Mouse (Mus musculus): ENCODE measurements at regions not wholly inside any gene's neighbourhood (a gene's known extent, or its start where the extent isn't known, plus 50 kb on each side); places are given as distances from the start of the nearest gene placed in this dataset.

DNA sequence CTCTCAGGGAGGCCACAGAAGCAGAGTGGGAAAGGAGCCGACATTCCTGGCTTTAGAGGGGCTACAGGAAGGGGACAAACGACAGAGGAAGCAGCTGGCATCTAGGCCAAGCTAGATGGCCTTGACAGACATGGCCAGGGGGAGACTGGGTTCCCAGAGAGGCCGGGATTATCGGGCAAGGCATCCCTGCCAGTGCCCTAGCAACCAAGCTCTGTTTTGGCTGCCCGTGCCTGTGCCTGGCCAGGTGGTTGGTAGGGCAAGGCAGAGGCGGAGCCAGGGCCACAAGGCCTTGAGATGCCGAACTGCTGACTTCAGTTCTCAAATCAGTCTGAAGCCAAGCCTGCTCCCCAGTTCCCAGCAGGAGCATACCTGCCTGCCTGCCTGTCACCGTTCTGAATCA, 142.7 kb downstream of the Vegfa start:
- DNase-seq (ENCODE audit: low spot score in 2 of 2): no peak

DNA sequence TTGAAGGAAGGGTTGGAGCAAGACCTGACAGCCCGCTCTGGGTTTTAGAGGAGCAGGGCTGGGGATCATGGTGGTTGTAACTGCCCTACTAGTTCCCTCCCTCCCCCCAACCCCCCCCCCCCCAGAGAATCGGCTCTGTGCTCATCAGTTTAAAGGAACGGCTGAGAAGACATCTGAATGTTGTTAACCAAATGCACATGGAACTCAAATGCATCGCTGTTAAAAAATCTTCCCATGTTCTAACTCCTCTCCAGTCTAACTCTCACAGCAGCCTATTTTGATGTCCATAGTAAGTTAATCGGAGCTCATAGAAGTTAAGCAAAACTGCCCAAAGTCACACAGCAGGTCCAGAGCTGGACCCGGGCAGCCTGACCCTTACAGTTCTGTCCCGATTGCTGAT, 143.1 kb downstream of the Vegfa start:
- DNase-seq (ENCODE audit: low spot score in 2 of 2): no peak

DNA sequence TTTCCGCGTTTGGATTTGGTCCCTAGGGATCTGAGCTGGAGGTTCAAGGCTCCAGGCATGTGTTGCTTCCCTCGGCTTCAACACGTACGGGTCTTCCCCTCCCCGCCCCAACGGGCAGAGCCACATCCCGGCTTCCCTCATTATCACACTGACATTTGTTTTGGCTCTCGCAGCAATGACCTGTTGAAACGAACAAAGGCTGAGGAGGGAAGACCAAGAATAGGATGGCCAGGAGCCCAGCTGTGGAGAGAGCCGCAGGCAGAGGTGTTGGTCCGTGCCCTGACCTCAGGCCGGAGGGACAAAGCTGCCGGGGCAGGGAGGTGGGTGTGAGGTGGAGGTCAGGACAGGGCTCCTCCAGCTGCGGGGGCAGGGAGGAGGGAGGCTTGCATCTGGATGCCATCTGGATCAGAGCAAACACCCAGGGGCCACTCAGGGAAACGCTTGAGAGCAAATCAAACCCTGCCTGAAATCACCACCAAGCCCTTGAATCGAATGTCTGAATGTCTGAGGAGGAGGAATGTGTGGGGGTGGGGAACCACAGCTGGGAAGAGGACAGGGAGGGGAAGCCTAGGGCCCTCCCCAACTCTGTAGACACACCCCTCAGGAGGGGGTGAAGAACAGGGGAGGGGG, 145.6 kb downstream of the Vegfa start:
- DNase-seq (ENCODE audit: low spot score in 2 of 2): no peak

DNA sequence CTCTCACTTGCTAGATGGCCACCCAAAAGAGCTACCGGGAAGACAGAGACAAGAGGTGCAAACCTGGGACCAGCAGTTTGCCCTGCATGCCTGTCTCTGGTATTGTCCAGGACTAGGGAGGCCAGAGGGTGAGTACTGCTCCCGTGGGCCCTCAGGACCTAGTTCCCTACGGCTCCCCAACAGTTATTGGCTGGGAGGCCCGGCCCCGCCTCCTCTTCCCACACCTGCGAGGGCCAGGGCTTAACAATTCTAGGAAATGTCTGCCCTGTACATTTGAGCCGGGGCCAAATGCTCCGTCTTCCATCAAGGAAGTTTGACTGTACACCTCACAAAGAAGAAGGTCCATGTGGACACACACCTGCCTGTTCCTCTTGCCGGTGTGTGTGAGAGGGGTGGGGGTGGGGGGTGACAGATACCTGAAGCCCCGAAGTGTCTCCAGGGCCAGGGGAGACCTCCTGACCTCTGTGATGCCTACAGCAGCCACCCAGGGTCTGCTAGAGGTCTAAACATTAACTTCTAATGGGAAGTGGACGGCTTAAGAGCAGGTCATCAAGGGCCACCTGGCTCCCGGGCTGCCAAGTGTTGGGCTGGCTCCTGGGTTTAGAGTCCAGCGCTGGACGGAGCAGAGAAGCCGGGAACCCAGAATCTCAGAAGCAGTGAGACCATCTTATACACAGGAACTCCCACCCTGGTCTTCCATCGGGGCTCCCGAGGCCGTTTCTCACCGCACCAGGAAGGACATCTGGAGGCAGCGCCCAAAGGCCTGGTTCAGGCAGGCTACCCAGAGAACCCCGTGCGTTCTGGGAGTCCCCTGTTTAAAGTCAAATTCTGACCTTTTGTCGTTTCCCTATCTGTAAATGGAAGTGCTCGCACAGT, 146.5 kb downstream of the Vegfa start:
- no peak for DNase-seq (ENCODE audit: low spot score in 2 of 2)

DNA sequence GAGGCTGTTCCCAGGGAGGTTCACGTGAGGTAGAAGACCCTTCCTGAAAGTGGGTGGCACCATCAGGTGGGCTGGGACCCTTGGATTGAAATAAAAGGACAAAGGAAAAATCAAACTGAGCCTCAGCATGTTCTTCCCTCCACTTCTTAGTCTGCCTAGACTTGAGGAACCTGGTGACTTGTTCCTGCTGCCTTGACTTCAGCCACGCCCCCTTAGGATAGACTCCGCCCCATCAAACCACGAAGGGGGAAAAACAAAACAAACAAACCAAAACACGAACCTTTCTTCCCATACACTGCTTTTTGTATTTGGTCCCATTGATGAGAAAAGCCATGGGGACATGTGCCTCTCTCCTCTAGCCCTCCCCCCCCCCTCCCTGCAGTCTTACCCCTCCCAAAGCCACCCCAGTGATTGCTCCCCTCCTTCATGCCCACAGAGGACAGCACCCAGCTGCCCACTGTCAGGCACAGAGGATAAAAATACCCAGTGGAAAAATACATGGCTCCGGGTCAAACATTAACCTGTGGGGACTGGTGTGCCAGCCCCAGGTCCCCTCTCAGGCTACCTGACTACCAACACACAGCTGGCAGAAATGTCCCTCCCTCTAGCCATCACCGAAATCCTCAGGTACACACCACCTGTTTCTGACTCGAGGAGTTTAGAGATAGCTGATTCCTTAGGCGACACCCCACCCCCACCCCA, 148.0 kb downstream of the Vegfa start:
- no peak for DNase-seq (ENCODE audit: low spot score in 2 of 2)

DNA sequence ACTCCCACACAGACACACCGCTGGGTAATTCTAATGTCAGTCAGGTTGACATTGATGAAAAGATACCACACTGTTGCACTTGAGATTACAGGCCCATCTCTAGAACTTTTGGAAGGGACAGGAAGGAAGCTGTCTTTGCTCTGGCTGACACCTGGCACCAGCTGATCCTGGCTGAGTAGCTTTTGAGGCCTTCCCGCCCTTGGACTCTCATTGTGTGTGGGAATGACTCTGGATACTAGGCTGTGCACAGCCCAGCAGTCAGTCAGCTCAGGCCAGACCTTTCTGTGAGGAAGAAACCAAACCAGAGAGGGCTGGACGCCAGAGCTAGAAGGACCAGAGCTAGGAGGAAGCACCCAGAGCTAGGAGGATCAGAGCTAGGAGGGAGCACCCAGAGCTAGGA, 149.0 kb upstream of the 1600014C23Rik start:
- no peak for DNase-seq (ENCODE audit: low spot score in 2 of 2)

DNA sequence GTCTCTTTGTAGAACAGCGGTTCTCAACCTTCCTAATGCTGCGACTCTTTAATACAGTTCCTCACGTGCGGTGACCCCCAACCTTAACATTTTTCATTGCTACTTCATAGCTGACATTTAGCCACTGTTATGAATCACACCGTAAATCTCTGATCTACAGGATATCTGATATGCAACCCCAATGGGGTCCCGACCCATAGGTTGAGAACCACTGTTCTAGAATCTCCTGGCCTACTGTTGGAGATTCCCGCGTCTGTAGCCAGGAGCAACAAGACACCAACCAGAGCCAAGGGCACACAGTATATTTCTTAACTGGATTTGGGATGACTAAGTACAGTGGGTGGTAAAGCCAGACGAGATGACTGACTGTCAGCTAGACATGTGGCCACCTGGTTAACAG, 147.6 kb upstream of the 1600014C23Rik start:
- no peak for DNase-seq (ENCODE audit: low spot score in 2 of 2)

DNA sequence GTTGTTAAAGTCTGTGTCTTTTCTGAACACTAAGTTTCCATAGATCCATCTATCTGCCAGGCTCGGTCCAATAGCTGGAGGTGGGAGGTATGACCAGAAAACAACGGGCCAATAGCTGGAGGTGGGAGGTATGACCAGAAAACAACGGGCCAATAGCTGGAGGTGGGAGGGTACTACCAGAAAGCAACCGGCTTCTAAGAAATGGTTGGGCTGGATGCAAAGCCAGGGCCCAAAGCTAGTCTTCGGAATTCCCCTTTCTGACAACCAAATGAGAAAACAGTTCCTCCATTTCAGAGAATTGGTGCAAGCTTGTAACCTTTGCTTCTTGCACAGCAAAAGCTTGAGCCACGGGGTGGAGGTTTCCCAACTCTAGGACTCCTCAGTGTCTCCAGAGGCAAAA, 147.1 kb upstream of the 1600014C23Rik start:
- DNase-seq (ENCODE audit: low spot score in 2 of 2): no peak

DNA sequence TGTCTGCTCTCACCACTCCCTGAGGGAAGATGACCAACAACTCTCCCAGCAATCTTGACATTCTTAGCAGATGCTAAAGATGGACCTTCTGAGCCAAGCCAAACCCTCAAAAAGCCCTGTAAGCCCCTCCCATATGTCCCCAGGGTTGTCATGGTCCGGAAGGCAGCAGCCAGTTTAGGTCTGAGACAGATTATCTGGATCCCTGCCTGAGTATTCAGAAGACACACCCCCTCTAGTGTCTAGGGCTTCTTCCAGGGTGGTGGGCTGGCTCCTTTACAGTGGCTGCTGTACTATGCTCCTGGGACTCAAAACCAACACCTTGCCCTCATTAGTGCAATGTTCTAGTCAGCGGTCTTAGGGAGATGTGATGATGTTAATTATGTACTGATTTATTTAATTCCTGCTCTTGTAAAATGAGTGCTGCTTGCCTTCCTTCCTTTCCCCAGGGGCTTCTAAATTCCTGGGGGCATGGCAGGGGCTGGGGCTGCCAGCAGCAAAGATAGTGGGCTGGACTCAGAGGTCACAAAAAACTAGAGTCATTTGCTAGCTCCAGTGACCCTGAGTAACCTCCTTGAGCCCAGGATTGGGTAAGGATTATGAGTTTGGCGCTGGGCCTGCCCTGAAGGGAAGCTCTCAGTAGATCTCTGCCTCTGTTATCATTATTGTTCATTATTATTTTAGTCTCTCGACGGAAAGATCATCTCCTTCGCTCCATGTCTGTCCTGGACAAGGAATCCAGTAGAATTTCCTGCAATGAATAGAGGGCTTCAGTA, 146.0 kb upstream of the 1600014C23Rik start:
- no peak for DNase-seq (ENCODE audit: low spot score in 2 of 2)

DNA sequence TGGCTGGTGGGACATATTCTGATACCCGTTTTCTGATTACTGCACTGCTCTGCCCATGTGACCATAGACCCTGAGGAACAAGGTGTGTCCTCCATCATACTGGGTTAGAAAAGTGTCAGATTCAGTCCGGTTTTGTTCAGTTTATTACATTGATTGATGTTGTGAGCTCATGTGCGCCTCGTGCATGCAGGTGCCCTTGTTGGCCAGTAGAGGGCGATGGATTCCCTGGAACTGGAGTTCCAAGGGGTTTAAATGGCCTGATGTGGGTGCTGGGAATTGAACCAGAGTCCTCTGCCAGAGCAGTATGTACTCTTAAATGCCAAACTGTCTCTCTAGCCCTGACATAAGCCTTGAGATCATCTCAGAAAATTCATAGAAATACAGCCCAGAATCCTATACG, 144.8 kb upstream of the 1600014C23Rik start:
- DNase-seq (ENCODE audit: low spot score in 2 of 2): no peak

DNA sequence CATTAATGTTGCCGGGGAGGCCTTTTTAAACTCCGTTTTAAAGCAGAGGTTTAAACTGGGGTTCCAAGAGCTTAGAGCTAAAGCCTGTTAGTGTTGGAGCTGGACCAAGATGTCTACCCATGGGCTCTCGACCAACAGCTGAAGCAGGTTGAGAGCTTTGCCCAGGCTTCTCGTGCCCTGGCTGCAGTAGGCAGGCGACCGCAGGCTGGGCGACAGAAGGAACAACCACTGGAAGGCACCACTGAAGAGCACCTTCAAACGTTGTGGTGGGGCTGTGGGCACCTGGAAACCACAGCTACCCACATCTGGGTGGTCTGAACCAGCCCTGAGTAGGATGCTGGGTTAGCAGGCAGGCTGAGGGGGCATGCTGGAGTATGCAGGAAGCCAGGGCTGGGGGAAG, 141.7 kb upstream of the 1600014C23Rik start:
- DNase-seq (ENCODE audit: low spot score in 2 of 2): peak in 1 of 2 experiments; percentile 11

DNA sequence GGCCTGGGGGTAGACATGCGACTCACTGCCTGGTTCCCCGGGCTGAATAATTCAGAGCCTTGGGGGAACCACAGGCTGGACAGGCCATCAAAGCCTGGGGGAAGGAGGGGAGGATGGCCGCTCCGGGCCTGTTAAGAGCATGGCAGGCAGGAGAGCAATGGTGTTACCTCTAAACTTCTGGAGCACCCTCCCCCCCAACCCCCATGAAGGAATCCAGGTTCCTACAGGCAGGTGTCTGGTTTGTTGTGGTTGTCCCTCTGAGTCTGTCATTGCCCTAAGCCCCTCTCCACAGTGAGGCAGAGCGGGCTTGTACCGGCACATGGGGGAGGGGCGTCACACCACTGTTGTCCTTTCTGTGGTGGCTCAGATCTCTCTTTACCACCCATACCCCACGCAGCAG, 140.4 kb upstream of the 1600014C23Rik start:
- no peak for DNase-seq (ENCODE audit: low spot score in 2 of 2)

DNA sequence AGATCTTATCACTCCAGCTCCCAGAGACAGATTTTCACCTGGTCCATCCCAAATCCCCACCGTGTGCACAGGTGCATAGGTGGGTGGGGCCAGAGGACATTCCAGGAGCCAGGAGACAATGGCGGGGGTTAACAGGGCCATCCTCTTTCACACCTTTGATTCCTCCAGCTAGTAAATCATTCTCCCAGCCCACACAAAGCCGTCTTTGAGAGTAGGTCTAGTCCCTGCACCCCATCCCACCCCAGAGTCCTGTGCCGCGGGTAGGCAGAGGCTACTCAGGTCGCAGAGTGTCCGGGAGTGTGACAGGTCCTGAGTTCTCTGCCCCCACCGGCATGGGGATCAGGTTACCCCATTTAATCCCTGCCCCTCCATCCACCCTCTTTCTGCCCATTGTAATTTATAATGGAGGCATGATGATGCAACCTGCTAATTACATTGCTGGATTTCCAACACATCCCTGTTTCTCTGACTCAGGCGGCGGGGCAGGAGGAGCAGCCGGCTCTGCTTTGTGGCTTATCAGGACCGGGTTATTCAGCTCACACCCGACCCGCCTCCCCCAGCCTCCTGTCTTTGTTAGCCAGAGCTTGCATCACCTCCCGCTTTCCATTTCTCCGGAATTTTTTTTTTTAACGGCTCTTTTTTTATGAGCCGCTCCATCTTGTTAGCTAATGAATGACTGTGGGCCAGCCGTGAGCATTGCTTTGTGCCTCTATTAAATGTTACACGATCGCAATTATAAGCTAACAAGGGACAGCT, 139.7 kb upstream of the 1600014C23Rik start:
- no peak for DNase-seq (ENCODE audit: low spot score in 2 of 2)

DNA sequence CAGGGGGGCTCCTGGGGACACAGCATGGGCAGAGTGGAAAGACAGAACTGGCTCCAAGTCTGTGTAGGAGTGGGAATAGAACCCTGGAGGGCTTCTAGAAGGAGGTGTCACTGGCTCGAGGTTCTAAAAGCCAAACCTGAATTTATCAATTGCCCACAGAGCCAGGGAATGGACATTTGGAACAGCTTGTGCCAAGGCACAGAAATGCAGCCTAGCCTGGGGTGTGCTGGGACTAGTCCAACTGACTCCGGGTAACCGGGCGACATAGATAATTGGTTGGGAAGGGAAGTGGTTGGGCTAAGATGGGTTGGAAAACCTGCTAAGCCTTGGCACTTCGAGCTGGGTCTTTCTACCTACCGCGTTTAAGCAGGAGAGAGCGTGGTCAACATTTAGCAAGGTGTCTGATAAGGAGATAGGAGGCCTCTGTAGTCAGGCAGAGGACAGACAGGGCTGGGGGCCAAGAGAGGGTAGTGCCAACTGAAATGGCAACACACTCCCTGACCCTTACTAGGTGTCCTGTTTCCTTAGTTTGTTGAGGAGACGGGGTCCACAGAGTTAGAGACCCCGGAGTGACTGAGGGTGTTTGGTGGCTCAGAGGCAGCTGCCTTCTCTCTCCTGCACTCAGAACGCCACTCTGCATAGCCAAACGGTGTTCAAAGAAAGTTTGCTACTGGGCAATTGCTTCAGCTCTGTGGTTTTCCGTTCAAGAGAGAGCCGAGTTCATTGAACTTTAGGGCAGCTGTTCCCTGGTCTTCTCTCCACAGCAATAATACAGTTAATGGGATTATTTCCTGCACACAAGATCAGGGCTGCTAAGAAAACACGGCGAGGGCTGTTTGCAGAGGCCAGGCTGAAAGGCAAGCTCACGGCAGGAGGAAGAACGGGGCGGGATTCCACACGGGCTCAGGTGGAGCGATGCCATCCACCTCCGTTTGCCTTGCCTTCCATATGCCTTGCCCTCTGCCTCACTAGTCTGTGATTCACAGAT, 138.3 kb upstream of the 1600014C23Rik start:
- DNase-seq (ENCODE audit: low spot score in 2 of 2): no peak

DNA sequence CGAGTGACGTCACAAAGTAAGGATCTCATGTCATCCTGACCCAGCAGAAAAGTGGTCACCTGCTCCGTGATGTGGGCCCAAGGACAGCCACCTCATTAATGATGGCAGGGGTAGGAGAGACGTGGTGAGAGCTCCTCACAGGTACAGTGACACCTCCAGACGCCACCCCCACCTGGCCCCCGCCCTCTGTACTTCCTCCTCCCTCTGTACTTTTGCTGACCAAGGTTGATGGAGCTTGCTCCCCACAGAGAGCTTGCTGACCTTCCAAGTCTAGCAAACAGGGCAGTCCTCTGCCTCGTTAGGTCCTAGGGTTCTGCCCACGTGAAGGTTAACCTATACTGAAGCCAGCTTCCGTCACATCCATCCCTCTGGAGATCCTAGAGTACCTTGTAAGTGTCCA, 137.4 kb upstream of the 1600014C23Rik start:
- DNase-seq (ENCODE audit: low spot score in 2 of 2): no peak

DNA sequence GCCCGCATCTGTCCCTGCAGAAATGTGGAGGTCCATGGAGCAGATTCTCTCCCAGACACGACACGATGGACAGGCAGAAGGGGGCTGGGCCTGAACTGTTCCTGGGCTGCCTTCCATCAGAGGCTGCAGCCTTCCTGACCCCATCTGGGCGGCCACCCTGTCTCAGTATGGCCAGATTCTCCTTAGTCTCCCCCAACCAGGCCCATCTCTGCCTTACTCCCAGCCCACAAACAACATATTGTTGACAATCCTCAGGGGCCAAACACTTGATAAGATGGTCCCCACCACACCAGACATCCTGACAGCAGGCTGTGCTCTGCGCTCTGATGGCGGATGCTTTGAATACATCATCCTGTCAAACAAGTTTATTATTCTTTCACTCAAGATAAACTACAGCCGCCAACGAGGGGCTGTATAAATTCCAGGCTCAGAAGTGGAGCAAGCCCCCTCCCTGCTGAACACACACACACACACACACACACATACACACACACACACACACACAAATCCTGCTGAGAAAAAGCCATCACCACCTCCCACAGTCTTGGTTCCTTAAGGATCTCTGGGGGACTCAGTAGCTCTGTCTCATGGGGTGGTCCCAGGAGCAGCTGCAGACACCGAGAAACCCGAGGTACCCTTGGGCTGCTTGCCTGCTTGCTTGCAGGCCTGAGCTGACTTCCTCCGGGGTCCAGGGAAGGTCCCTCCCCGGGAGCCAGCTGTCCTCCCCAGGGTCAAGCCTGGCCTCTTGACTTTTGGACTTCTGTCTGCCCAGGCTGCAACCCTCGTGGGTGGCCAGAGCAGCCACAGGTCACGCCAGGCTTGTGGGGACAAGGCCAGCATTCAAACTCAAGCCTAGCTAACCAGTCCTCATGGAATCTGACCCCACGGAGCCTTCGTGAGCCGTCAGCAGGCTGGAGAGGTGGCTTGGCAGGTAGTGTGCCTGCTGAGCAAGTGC, 135.6 kb upstream of the 1600014C23Rik start:
- DNase-seq (ENCODE audit: low spot score in 2 of 2): no peak

DNA sequence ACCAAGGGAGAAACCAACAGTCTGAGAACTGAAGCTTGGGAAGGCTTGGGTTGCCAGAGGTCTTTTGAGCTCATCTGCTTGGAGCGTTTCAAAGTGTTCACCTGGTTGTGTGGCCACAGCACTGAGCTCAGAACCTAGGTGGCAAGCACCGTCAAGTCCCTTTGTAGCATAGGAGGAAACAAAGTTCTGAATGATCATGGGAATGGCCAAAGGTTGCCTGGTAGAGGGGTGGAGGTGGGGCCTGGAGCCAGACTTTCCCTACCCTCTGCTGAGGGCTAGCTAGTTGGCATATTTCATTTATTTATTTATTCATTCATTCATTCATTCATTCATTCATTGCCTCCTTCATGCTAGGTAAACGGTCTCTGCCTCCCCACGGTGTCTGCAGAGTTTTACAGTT, 134.9 kb upstream of the 1600014C23Rik start:
- no peak for DNase-seq (ENCODE audit: low spot score in 2 of 2)

DNA sequence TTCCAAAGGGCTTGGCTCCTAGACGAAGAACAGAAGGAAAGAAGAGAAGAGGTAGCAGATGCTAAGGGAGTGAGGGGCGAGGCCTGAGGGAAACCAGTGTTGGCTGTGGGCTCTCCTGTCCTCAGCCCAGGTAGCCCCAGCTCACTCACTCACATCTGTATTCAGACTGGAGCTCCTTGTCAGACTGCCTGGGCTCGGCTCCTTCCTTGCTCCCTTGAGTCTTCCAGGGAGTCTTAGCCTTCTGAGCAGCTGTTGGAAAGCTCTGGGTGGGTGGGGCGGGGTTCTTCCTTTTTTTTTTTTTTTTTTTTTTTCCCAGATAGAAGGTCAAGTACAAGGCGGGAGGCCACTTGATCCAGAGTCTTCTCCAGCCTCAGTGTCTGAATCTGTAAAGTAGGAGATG, 134.1 kb upstream of the 1600014C23Rik start:
- DNase-seq (ENCODE audit: low spot score in 2 of 2): no peak

All from thymus, postnatal 10 days (tissue).